Mouse (Mus musculus): Measurements from ENCODE around the gene Dync1i2.

DNA sequence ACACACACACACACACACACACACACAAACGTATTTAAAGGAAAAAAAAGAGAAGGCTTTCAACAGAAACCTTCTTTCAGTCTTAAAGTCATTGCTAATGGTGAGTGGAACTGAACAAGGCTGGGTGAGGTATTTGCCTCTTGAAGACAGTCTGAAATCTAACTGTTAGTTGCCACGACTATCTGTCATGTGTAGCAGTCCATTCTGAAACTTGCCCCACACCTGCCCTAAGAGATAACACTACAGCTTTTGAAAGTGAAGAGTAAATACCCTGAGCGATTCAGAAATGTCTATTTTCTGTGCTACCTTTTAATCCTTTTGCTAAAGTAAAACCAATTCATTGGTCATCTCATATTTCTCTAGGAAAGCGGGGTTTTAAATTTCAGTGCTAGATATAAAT lies 23.9 kb downstream of the Dync1i2 start:
- TF ChIP-seq POLR2A (IDR thresholded peaks at IDR 0.05; ENCODE audit: insufficient read depth, low read depth, low read length) (no peak), CTCF (IDR thresholded peaks at IDR 0.05) (no peak)
